ENCODE assay signal across 8 mouse cellular contexts in genomic region chr11:87126281-87126823, GRCm38 (mm10). TPM values are rescaled to one million over a fixed set of nuclear protein-coding genes. Genes with fewer than 3 reads are reported as not detected.
A peak's percentile ranks its signal among the peaks of the same experiment; 100 is the strongest.
DNase-seq lines count a peak whose midpoint lies in the region; ATAC-seq lines count a peak whose summit lies in the region.

No protein-coding gene starts in this region.

- H3K4me3 ChIP-seq in heart, embryonic 10.5 days, result peak overlapping the region; percentile 98
- peak overlapping the region; percentile 96 for H3K4me3 ChIP-seq in heart, embryonic 13.5 days

- H3K27me3 ChIP-seq in heart, embryonic 10.5 days (ENCODE audit: insufficient read depth, poor library complexity, severe bottlenecking), result no peaks in the 10 kb centered on the region
- no peaks in the 10 kb centered on the region for H3K27me3 ChIP-seq in heart, embryonic 13.5 days (replicated peaks)

- intact Hi-C loops in left cerebral cortex, postnatal 4 days (cut with DNase I), result no loop called here

- no peak for DNase-seq in heart, embryonic 10.5 days (ENCODE audit: low spot score)
- no peak for DNase-seq in heart, adult 11 months
- DNase-seq in ES-CJ7 (ENCODE audit: low read depth, low spot score), result peak; percentile 28
- DNase-seq in lung, postnatal 10 days, result peak; percentile 2
- no peak for DNase-seq in left cerebral cortex, postnatal 4 days
- no peak for DNase-seq in ovary, adult 18-20 months (ENCODE audit: low spot score)
- no peak for DNase-seq in cerebellum, adult 11-12 months

- 3% methylated on average over 12 of the region's 12 CpGs for WGBS in heart, embryonic 10.5 days
- WGBS in heart, embryonic 13.5 days, result 2% methylated on average over 12 of the region's 12 CpGs

- peak overlapping the region; percentile 80 for H3K4me2 ChIP-seq in heart, embryonic 13.5 days

- no peak for ATAC-seq in heart, embryonic 13.5 days (ENCODE audit: extremely low read depth, insufficient number of reproducible peaks, low FRiP score, low TSS enrichment)

- H3K4me1 ChIP-seq in heart, embryonic 10.5 days, result peaks cover 13% of the 10 kb centered on the region
- peaks cover 19% of the 10 kb centered on the region for H3K4me1 ChIP-seq in heart, embryonic 13.5 days

- H3K9ac ChIP-seq in heart, embryonic 13.5 days, result peak overlapping the region; percentile 86

- H3K27ac ChIP-seq in heart, embryonic 10.5 days, result peak overlapping the region; percentile 96
- peak overlapping the region; percentile 94 for H3K27ac ChIP-seq in heart, embryonic 13.5 days (replicated peaks)

- no peaks in the 10 kb centered on the region for H3K9me3 ChIP-seq in heart, embryonic 10.5 days
- no peaks in the 10 kb centered on the region for H3K9me3 ChIP-seq in heart, embryonic 13.5 days

- peaks cover 38% of the 10 kb centered on the region for H3K36me3 ChIP-seq in heart, embryonic 10.5 days
- peaks cover 46% of the 10 kb centered on the region for H3K36me3 ChIP-seq in heart, embryonic 13.5 days

RNA-seq across cellular contexts. Expression of gene Trim37, which starts 0.5 kb away (rescaled TPM):
- polyA plus RNA-seq in heart, embryonic 10.5 days (2016; fragmentation: Nextera tagmentation; extraction: Ambion mirVana), result 28.7 and 33.3 TPM in 2 replicates
- polyA plus RNA-seq in heart, embryonic 13.5 days (2015; fragmentation: Nextera tagmentation; extraction: Ambion mirVana), result 17.1 and 18.1 TPM in 2 replicates
- total RNA-seq in left cerebral cortex, postnatal 4 days (2021), result 100 to 1,000 TPM; 142 to 148 TPM

RNA-seq across cellular contexts. Expression of gene Ska2, which starts 17.3 kb away (rescaled TPM):
- 68.3 and 75.2 TPM in 2 replicates for polyA plus RNA-seq in heart, embryonic 10.5 days (2016; fragmentation: Nextera tagmentation; extraction: Ambion mirVana)
- polyA plus RNA-seq in heart, embryonic 13.5 days (2015; fragmentation: Nextera tagmentation; extraction: Ambion mirVana), result 56.8 and 63.4 TPM in 2 replicates
- total RNA-seq in left cerebral cortex, postnatal 4 days (2021), result 10 to 100 TPM; 28.3 to 28.9 TPM

RNA-seq across cellular contexts. Expression of gene Prr11, which starts 17.8 kb away (rescaled TPM):
- 10.4 and 11.4 TPM in 2 replicates for polyA plus RNA-seq in heart, embryonic 10.5 days (2016; fragmentation: Nextera tagmentation; extraction: Ambion mirVana)
- 6.3 and 6.9 TPM in 2 replicates for polyA plus RNA-seq in heart, embryonic 13.5 days (2015; fragmentation: Nextera tagmentation; extraction: Ambion mirVana)
- total RNA-seq in left cerebral cortex, postnatal 4 days (2021), result 1 to 10 TPM; 2.7 to 3.0 TPM

RNA-seq across cellular contexts. Expression of gene Smg8, which starts 39.8 kb away (rescaled TPM):
- 19.1 and 22.7 TPM in 2 replicates for polyA plus RNA-seq in heart, embryonic 10.5 days (2016; fragmentation: Nextera tagmentation; extraction: Ambion mirVana)
- polyA plus RNA-seq in heart, embryonic 13.5 days (2015; fragmentation: Nextera tagmentation; extraction: Ambion mirVana), result 11.9 and 13.7 TPM in 2 replicates
- 10 to 100 TPM; 18.6 to 19.3 TPM for total RNA-seq in left cerebral cortex, postnatal 4 days (2021)

RNA-seq across cellular contexts. Expression of gene Gdpd1, which starts 52.5 kb away (rescaled TPM):
- 20.0 and 22.8 TPM in 2 replicates for polyA plus RNA-seq in heart, embryonic 10.5 days (2016; fragmentation: Nextera tagmentation; extraction: Ambion mirVana)
- 23.1 and 29.4 TPM in 2 replicates for polyA plus RNA-seq in heart, embryonic 13.5 days (2015; fragmentation: Nextera tagmentation; extraction: Ambion mirVana)
- total RNA-seq in left cerebral cortex, postnatal 4 days (2021), result 10 to 100 TPM; 79.3 to 79.9 TPM

Comparison
In these comparisons a context has a peak if more than half of its experiments do, and no peak if none do; other contexts are left out.
1. DNase-seq: peak in ES-CJ7 (single experiment) and lung, postnatal 10 days (single experiment); none in heart, embryonic 10.5 days (single experiment), heart, adult 11 months (single experiment), left cerebral cortex, postnatal 4 days (single experiment), ovary, adult 18-20 months (single experiment) and cerebellum, adult 11-12 months (single experiment).